Mouse (Mus musculus): ENCODE measurements around the gene Wrb. TPM values are rescaled to one million over a fixed set of nuclear protein-coding genes. Genes with fewer than 3 reads are reported as not detected.
"Not testable (repeated sequence)": the region's sequence is repeated elsewhere in the genome, so short reads cannot be mapped to it uniquely, and the experiment has no call there.

Gene Wrb
- polyA plus RNA-seq, 2 experiments = 7.3 to 13.3 TPM

DNA sequence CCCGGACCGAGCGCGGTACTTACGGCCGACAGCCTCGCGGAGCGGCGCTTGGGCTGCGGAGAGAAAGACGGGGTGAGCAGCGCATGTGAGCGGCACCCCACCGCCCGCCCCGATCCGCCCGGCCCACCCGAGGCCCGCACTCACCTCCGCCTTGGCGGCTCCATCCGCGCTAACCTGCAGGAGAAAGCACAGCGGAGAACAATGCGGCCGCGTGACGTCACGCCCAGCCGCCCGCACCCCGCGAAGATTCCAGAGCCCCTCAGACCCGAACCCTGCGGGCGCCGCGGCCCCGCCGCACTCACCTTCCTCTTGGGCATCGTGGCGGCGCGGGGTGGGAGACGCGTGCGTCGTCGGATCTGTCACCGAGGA, 17.9 kb upstream of the Wrb start:
- peak overlapping the region; percentile 75 to 76 for H3K4me3 ChIP-seq (ENCODE audit: insufficient read depth in 1 of 2, low read depth in 2 of 2, low read length in 2 of 2)
- H3K27ac ChIP-seq = peak overlapping the region; percentile 22; the same call in 1 of the 2 replicates
- H3K4me1 ChIP-seq (replicated peaks; ENCODE audit: control insufficient read depth in 2 of 2, insufficient read depth in 2 of 2, low read length in 1 of 2) = peaks cover 0 to 5% of the 10 kb centered on the region in 2 experiments; a peak in 1 of 4 replicates
- peak overlapping the region; percentile 80 for H3K9ac ChIP-seq (replicated peaks)
- WGBS (ENCODE audit: insufficient replicate concordance) = 1% methylated on average over 51 of the region's 52 CpGs
- TF ChIP-seq CTCF (IDR thresholded peaks at IDR 0.05; ENCODE audit: low read depth) (no peak), EP300 (IDR thresholded peaks at IDR 0.05; ENCODE audit: low read depth) (no peak)
- peaks cover 6% of the 10 kb centered on the region for H3K36me3 ChIP-seq (replicated peaks; ENCODE audit: control insufficient read depth, insufficient read depth, low read depth)
- no peak for DNase-seq (ENCODE audit: low read depth in 3 of 3, low spot score in 3 of 3)
- H3K9me3 ChIP-seq (ENCODE audit: control insufficient read depth, low read length) = no peaks in the 10 kb centered on the region
- peak; percentile 46 for ATAC-seq (ENCODE audit: insufficient read depth)
- H3K4me2 ChIP-seq (ENCODE audit: low read depth) = peak overlapping the region; percentile 75
- H3K27me3 ChIP-seq (ENCODE audit: control insufficient read depth, insufficient read depth, low read length) = no peaks in the 10 kb centered on the region

GRCm38 (mm10) chr16:96127657-96128344, 17.4 kb upstream of the Wrb start, which contains the start of gene Hmgn1:
Gene Hmgn1, minus strand, starts transcription at chr16:96127729.
- H3K36me3 ChIP-seq (replicated peaks; ENCODE audit: control insufficient read depth, insufficient read depth, low read depth) = peaks cover 6% of the 10 kb centered on the region
- H3K4me1 ChIP-seq (replicated peaks; ENCODE audit: control insufficient read depth in 2 of 2, insufficient read depth in 2 of 2, low read length in 1 of 2) = peaks cover 0 to 5% of the 10 kb centered on the region in 2 experiments; a peak in 1 of 4 replicates
- ATAC-seq (ENCODE audit: insufficient read depth) = peak; percentile 89
- peak within 1 kb of the TSS; percentile 75 for H3K4me2 ChIP-seq (ENCODE audit: low read depth)
- WGBS (ENCODE audit: insufficient replicate concordance) = under 1% methylated on average over 69 of the region's 72 CpGs
- DNase-seq (ENCODE audit: low read depth in 3 of 3, low spot score in 3 of 3) = peak; percentile 68 to 73 (median 71)
- no peaks in the 10 kb centered on the region for H3K9me3 ChIP-seq (ENCODE audit: control insufficient read depth, low read length)
- peak within 1 kb of the TSS; percentile 22; the same call in 1 of the 2 replicates for H3K27ac ChIP-seq
- no peaks in the 10 kb centered on the region for H3K27me3 ChIP-seq (ENCODE audit: control insufficient read depth, insufficient read depth, low read length)
- peak within 1 kb of the TSS; percentile 80 for H3K9ac ChIP-seq (replicated peaks)
- TF ChIP-seq EP300 (IDR thresholded peaks at IDR 0.05; ENCODE audit: low read depth) = no peak
- TF ChIP-seq CTCF (IDR thresholded peaks at IDR 0.05; ENCODE audit: low read depth) = no peak
- H3K4me3 ChIP-seq (ENCODE audit: insufficient read depth in 1 of 2, low read depth in 2 of 2, low read length in 2 of 2) = peak within 1 kb of the TSS; percentile 75 to 76

- WGBS (ENCODE audit: insufficient replicate concordance) = 7% methylated on average over 9 of the region's 9 CpGs
- Histone ChIP-seq H3K27me3 (ENCODE audit: control insufficient read depth, insufficient read depth, low read length) (no peaks in the 10 kb centered on the region), H3K36me3 (replicated peaks; ENCODE audit: control insufficient read depth, insufficient read depth, low read depth) (peaks cover 6% of the 10 kb centered on the region), H3K27ac (no peak overlapping the region), H3K4me2 (ENCODE audit: low read depth) (peak overlapping the region; percentile 75), H3K9me3 (ENCODE audit: control insufficient read depth, low read length) (no peaks in the 10 kb centered on the region), H3K4me3 (ENCODE audit: insufficient read depth in 1 of 2, low read depth in 2 of 2, low read length in 2 of 2) (peak overlapping the region; percentile 75 to 76), H3K4me1 (replicated peaks; ENCODE audit: control insufficient read depth in 2 of 2, insufficient read depth in 2 of 2, low read length in 1 of 2) (peaks cover 0 to 5% of the 10 kb centered on the region in 2 experiments; a peak in 1 of 4 replicates), H3K9ac (replicated peaks) (peak overlapping the region; percentile 80)
- ATAC-seq (ENCODE audit: insufficient read depth) (no peak), DNase-seq (ENCODE audit: low read depth in 3 of 3, low spot score in 3 of 3) (no peak)
- TF ChIP-seq CTCF (IDR thresholded peaks at IDR 0.05; ENCODE audit: low read depth) (no peak), EP300 (IDR thresholded peaks at IDR 0.05; ENCODE audit: low read depth) (no peak)
These were observed 16.7 kb upstream of the Wrb start for GRCm38 (mm10) chr16:96128466-96128865.

GRCm38 (mm10) chr16:96144748-96145109, 478 bp upstream of the Wrb start:
- H3K9ac ChIP-seq (replicated peaks); DNase-seq (ENCODE audit: low read depth in 3 of 3, low spot score in 3 of 3); H3K36me3 ChIP-seq (replicated peaks; ENCODE audit: control insufficient read depth, insufficient read depth, low read depth); H3K27me3 ChIP-seq (ENCODE audit: control insufficient read depth, insufficient read depth, low read length); H3K27ac ChIP-seq; H3K4me3 ChIP-seq (ENCODE audit: insufficient read depth in 1 of 2, low read depth in 2 of 2, low read length in 2 of 2); H3K9me3 ChIP-seq (ENCODE audit: control insufficient read depth, low read length): not testable (repeated sequence)
- Histone ChIP-seq H3K4me2 (ENCODE audit: low read depth) (peak overlapping the region; percentile 19; the same call in 1 of the 2 replicates), H3K4me1 (replicated peaks; ENCODE audit: control insufficient read depth in 2 of 2, insufficient read depth in 2 of 2, low read length in 1 of 2) (peaks cover 0 to 11% of the 10 kb centered on the region in 2 experiments; a peak in 3 of 4 replicates)
- 22% methylated on average over 6 of the region's 6 CpGs for WGBS (ENCODE audit: insufficient replicate concordance)
- peak; percentile 10; the same call in 1 of the 2 replicates for ATAC-seq (ENCODE audit: insufficient read depth)

- no peaks in the 10 kb centered on the region for H3K27me3 ChIP-seq (ENCODE audit: control insufficient read depth, insufficient read depth, low read length)
- peak overlapping the region; percentile 63 to 64 for H3K4me3 ChIP-seq (ENCODE audit: insufficient read depth in 1 of 2, low read depth in 2 of 2, low read length in 2 of 2)
- ATAC-seq (ENCODE audit: insufficient read depth) (peak; percentile 1; the same call in 1 of the 2 replicates), DNase-seq (ENCODE audit: low read depth in 3 of 3, low spot score in 3 of 3) (no peak)
- under 1% methylated on average over 5 of the region's 5 CpGs for WGBS (ENCODE audit: insufficient replicate concordance)
- no peaks in the 10 kb centered on the region for H3K36me3 ChIP-seq (replicated peaks; ENCODE audit: control insufficient read depth, insufficient read depth, low read depth)
- H3K9ac ChIP-seq (replicated peaks) = peak overlapping the region; percentile 46
- H3K9me3 ChIP-seq (ENCODE audit: control insufficient read depth, low read length) = no peaks in the 10 kb centered on the region; the same call in 1 of the 2 replicates
- peaks cover 0 to 11% of the 10 kb centered on the region in 2 experiments; a peak in 3 of 4 replicates for H3K4me1 ChIP-seq (replicated peaks; ENCODE audit: control insufficient read depth in 2 of 2, insufficient read depth in 2 of 2, low read length in 1 of 2)
- H3K27ac ChIP-seq = no peak overlapping the region
- TF ChIP-seq EP300 (IDR thresholded peaks at IDR 0.05; ENCODE audit: low read depth) = no peak
- TF ChIP-seq CTCF (IDR thresholded peaks at IDR 0.05; ENCODE audit: low read depth) = no peak
- peak overlapping the region; percentile 75 for H3K4me2 ChIP-seq (ENCODE audit: low read depth)
These were observed 607 bp downstream of the Wrb start for GRCm38 (mm10) chr16:96145814-96146213.

Measured in liver, embryonic 14.5 days (tissue).